Mouse (Mus musculus) hindbrain, embryonic 14.5 days (tissue): Measurements from ENCODE around the gene Rps8. TPM values are rescaled to one million over a fixed set of nuclear protein-coding genes. Genes with fewer than 3 reads are reported as not detected.

Source experiments
- ATAC-seq: fragments of 200-750 bp; cut with Nextera tagmentation; 2 replicates; pipeline ENCODE4 v1.8.0; 2017; ENCODE audit warnings: moderate number of reproducible peaks, mild to moderate bottlenecking, moderate TSS enrichment, moderate library complexity; ENCODE audit not compliant: low FRiP score
- DNase-seq: peaks from one replicate; pipeline ENCODE4 v3.0.0-alpha.2; 2015; ENCODE audit warnings: low spot score
- H3K27ac ChIP-seq: fragments of 300-500 bp; sonication (generic); 2 replicates; pipeline ENCODE4 v1.5.1; 2014; ENCODE audit warnings: mild to moderate bottlenecking, moderate library complexity
- H3K27me3 ChIP-seq: fragments of 300-500 bp; sonication (generic); 2 replicates; pipeline ENCODE4 v1.6.1; 2014; ENCODE audit warnings: mild to moderate bottlenecking, low read length, mixed read lengths; ENCODE audit not compliant: control insufficient read depth, insufficient read depth
- H3K36me3 ChIP-seq: fragments of 300-500 bp; sonication (generic); replicated peaks from 2 replicates; pipeline ENCODE4 v1.6.1; 2014; ENCODE audit not compliant: control insufficient read depth, insufficient read depth
- H3K4me1 ChIP-seq: fragments of 300-500 bp; sonication (generic); replicated peaks from 2 replicates; pipeline ENCODE4 v1.6.1; 2014; ENCODE audit warnings: antibody characterized with exemption, low read length, mixed read lengths; ENCODE audit not compliant: control insufficient read depth, insufficient read depth
- H3K4me2 ChIP-seq: fragments of 300-500 bp; sonication (generic); replicated peaks from 2 replicates; pipeline ENCODE4 v1.6.1; 2014; ENCODE audit warnings: mild to moderate bottlenecking, moderate library complexity
- H3K4me3 ChIP-seq: fragments of 300-500 bp; sonication (generic); replicated peaks from 2 replicates; pipeline ENCODE4 v1.5.1; 2014; ENCODE audit warnings: mild to moderate bottlenecking, low read length
- H3K9ac ChIP-seq: fragments of 300-500 bp; sonication (generic); 2 replicates; pipeline ENCODE4 v1.6.1; 2014
- H3K9me3 ChIP-seq: fragments of 300-500 bp; sonication (generic); 2 replicates; pipeline ENCODE4 v1.6.1; 2016; ENCODE audit warnings: low read length; ENCODE audit not compliant: control insufficient read depth
- WGBS: fragments of 180-500 bp; shearing (Covaris S2); extraction: QIAGEN DNeasy Blood & Tissue Kit; methylation state at CpG from one replicate; pipeline ENCODE4 v1.1.7; 2014; 5-methylcytosine and 5-hydroxymethylcytosine counted together
- polyA plus RNA-seq: library from polyadenylated mRNA; unstranded; fragments of >200 nt; fragmentation: Nextera tagmentation; extraction: Ambion mirVana; gene quantifications from 2 replicates; pipeline ENCODE4 v1.2.1, GENCODE M21; 2014

The Rps8 gene
- polyA plus RNA-seq, 1 experiment from 2014 or later = 672 TPM

DNA sequence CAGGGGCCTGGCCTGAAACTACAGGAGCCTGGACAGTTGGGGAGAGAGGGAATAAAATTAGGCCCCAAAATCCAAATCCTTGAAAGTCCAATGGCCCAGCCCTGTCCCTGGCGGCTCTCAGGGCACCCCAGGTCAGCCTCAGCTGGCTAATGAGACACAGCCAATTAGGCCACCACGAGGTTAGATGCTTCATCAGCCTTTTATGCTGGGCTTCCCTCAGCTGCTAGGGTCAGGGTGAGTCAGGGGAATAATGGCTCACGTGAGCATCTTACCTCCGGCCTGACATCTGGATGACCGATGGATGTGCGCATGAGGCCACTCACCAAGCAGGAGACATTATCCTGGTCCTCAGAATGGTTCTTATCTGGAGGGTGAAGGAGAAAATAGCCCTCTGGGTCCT, 25.3 kb downstream of the Rps8 start:
- Histone ChIP-seq H3K27ac (no peak overlapping the region), H3K4me2 (no peak overlapping the region), H3K27me3 (no peaks in the 10 kb centered on the region), H3K9ac (no peak overlapping the region; the same call in 1 of the 2 replicates), H3K4me3 (no peak overlapping the region), H3K9me3 (no peaks in the 10 kb centered on the region), H3K36me3 (peaks cover 37% of the 10 kb centered on the region), H3K4me1 (peaks cover 21% of the 10 kb centered on the region)
- 29% methylated on average over 6 of the region's 6 CpGs for WGBS
- ATAC-seq (no peak), DNase-seq (no peak)

- H3K4me3 ChIP-seq = no peak overlapping the region
- 92% methylated on average over 33 of the region's 33 CpGs for WGBS
- H3K9ac ChIP-seq = no peak overlapping the region
- no peak for DNase-seq
- ATAC-seq = no peak
- H3K9me3 ChIP-seq = no peaks in the 10 kb centered on the region
- H3K36me3 ChIP-seq = peaks cover 37% of the 10 kb centered on the region
- no peaks in the 10 kb centered on the region for H3K27me3 ChIP-seq
- no peak overlapping the region for H3K27ac ChIP-seq
- peaks cover 28% of the 10 kb centered on the region for H3K4me1 ChIP-seq
- H3K4me2 ChIP-seq = no peak overlapping the region
These were observed 27.9 kb downstream of the Rps8 start for GRCm38 (mm10) chr4:117127991-117128686.

GRCm38 (mm10) chr4:117126675-117127290, 29.3 kb downstream of the Rps8 start, which contains the start of gene Tctex1d4:
Gene Tctex1d4 (plus strand): TSS chr4:117126794.
- Histone ChIP-seq H3K27me3 (no peaks in the 10 kb centered on the region), H3K27ac (peak within 1 kb of the TSS; percentile 73), H3K36me3 (peaks cover 37% of the 10 kb centered on the region), H3K4me1 (peaks cover 17% of the 10 kb centered on the region), H3K9me3 (no peaks in the 10 kb centered on the region), H3K9ac (peak within 1 kb of the TSS; percentile 45), H3K4me3 (no peak within 1 kb of the TSS), H3K4me2 (no peak within 1 kb of the TSS)
- DNase-seq (no peak), ATAC-seq (no peak)
- 81% methylated on average over 9 of the region's 9 CpGs for whole genome bisulfite sequencing

DNA sequence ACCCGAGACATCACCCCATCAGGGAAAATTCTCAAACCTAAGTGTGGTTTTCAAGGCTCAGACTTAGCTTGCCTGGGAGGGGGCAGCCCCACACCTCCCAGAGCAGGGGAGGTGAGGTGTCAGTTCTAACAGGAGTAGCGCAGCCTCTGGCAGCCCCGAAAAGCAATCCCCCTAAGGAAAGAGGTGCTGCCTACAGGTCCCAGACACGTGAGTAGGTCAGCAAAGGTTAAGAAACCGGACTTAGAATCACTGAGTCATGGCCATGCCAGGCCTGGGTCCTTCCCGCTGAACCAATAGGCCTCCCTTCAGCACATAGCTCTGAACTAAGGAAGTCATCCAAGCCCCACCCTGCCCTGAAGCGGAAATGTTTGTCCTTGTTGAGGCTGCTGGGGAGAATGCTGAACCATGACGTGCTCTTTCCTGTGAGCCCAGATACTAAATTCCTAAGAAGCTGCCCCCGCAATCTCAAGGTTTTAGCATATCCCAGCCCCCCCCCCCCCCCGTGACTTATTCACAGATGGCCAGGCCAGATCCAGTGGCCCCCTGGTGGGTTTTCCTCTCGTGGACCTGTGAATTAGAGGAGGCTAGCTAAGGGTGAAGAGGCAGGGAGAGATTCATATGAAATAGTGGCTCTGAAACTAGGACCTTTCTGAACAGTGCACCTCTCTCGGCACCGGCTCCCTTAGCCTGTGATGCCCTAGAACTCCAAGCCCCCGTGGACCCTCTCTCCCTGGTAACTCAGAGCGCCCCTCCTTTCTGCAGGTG, 30.0 kb downstream of the Rps8 start:
- Histone ChIP-seq H3K27ac (peak overlapping the region; percentile 73), H3K36me3 (peaks cover 36% of the 10 kb centered on the region), H3K4me2 (no peak overlapping the region), H3K4me1 (peaks cover 17% of the 10 kb centered on the region), H3K4me3 (no peak overlapping the region), H3K9me3 (no peaks in the 10 kb centered on the region), H3K27me3 (no peaks in the 10 kb centered on the region), H3K9ac (peak overlapping the region; percentile 45)
- no peak for DNase-seq
- ATAC-seq = no peak
- 47% methylated on average over 15 of the region's 15 CpGs for WGBS

DNA sequence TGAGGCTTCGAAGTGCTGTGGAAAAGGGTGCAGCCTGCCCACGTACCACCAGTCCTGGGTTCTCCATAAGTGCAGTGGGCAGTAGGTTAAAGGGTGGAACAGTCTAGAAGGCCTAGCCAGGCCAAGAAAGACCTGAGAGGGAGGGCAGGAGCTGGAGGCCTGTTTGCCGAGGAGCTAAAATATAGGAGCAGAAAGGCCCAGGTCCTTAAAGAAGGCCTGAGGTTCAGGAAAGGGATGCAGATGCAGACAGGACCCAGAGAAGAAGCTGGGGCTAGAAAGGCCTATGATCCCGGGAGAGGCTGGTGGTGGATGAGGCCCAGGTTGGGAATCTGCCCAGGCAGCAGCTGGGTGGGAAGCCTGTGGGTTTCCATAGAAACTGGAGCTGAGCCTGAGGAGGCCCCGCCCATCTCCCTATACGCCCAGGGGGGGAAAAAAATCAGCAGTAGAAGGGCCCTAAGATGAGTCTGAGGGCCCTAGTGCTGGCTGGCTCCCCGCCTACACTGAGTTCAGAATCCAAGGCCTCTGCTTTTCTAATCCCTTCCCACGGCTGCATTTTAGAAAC, 30.6 kb downstream of the Rps8 start, which contains the start of gene Btbd19:
Gene Btbd19 (minus strand): TSS at position 378 of the 562 bp plus-strand sequence.
- 28% methylated on average over 8 of the region's 8 CpGs for WGBS
- peak within 1 kb of the TSS; percentile 45 for H3K9ac ChIP-seq
- peak within 1 kb of the TSS; percentile 73 for H3K27ac ChIP-seq
- peak within 1 kb of the TSS; percentile 20; the same call in 1 of the 2 replicates for H3K4me2 ChIP-seq
- no peaks in the 10 kb centered on the region for H3K27me3 ChIP-seq
- peaks cover 29% of the 10 kb centered on the region for H3K36me3 ChIP-seq
- H3K4me1 ChIP-seq = peaks cover 19% of the 10 kb centered on the region
- ATAC-seq (peak; percentile 22), DNase-seq (peak; percentile 66)
- no peaks in the 10 kb centered on the region for H3K9me3 ChIP-seq
- no peak within 1 kb of the TSS for H3K4me3 ChIP-seq

- peak overlapping the region; percentile 73 for H3K27ac ChIP-seq
- H3K36me3 ChIP-seq = peaks cover 22% of the 10 kb centered on the region
- H3K4me1 ChIP-seq = peaks cover 24% of the 10 kb centered on the region
- H3K9ac ChIP-seq = peak overlapping the region; percentile 45
- no peaks in the 10 kb centered on the region for H3K27me3 ChIP-seq
- ATAC-seq (no peak), DNase-seq (no peak)
- H3K9me3 ChIP-seq = no peaks in the 10 kb centered on the region
- WGBS = 71% methylated on average over 14 of the region's 14 CpGs
- no peak overlapping the region for H3K4me3 ChIP-seq
- H3K4me2 ChIP-seq = peak overlapping the region; percentile 20; the same call in 1 of the 2 replicates
These were observed 31.3 kb downstream of the Rps8 start for GRCm38 (mm10) chr4:117124518-117125347.

DNA sequence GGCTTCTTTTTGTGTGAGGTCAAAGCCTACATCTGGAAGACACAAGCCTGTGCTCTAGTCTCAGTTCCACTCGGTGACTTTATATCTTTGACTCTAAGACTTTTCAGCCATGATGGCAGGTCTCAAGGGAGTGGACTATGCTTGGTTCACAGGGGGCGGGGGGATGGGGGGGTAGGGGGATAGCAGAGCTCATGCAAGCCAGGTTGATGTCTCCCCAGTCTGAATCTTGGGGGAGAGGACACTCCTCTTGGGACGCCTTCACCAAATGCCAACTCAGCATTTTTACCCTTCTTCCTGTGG, 31.9 kb downstream of the Rps8 start:
- Histone ChIP-seq H3K4me3 (no peak overlapping the region), H3K27ac (no peak overlapping the region), H3K9ac (no peak overlapping the region), H3K4me1 (peaks cover 29% of the 10 kb centered on the region), H3K4me2 (no peak overlapping the region), H3K36me3 (peaks cover 17% of the 10 kb centered on the region), H3K9me3 (no peaks in the 10 kb centered on the region), H3K27me3 (no peaks in the 10 kb centered on the region)
- no peak for ATAC-seq
- 92% methylated on average over 3 of the region's 3 CpGs for WGBS
- DNase-seq = no peak

DNA sequence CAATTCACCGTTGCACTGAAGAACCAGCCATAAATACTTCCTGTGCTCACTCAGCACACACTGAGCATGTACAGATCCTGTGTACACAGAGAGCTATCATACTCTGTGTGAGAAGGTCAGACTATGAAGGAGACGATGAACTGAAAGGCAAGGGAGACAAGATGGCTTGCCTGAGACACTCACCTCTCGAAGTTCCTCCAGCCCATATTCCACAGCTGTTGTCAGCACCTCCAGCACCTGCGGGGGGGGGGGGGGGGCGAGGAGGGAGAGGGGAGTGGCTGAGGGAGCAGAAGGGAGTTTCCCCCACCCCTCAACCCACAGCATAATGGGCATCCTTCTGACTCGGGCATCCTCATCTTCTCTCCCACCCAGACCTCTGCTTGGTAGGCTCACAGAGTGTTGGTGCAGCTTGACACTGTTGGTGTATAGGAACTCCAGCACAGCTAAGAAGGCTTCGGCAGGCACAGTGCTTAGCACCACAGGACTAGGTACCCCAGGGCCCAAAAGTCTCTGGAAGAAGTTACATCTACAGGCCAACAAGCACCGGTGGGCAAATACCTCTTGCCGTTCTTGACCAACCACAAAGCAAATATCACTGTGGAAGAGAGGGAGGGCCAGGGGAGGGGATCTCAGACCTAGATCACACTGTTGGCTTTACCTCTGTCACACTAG, 32.4 kb downstream of the Rps8 start:
- H3K27me3 ChIP-seq = no peaks in the 10 kb centered on the region
- H3K4me3 ChIP-seq = no peak overlapping the region
- no peak overlapping the region for H3K9ac ChIP-seq
- H3K36me3 ChIP-seq = peaks cover 12% of the 10 kb centered on the region
- 82% methylated on average over 9 of the region's 9 CpGs for WGBS
- ATAC-seq (no peak), DNase-seq (no peak)
- H3K4me1 ChIP-seq = peaks cover 29% of the 10 kb centered on the region
- H3K27ac ChIP-seq = no peak overlapping the region
- H3K4me2 ChIP-seq = no peak overlapping the region
- H3K9me3 ChIP-seq = no peaks in the 10 kb centered on the region
